Mouse (Mus musculus): ENCODE data around the gene Mapkapk2. TPM values are rescaled to one million over a fixed set of nuclear protein-coding genes. Genes with fewer than 3 reads are reported as not detected.
A peak's percentile ranks its signal among the peaks of the same experiment; 100 is the strongest.
"Not testable (repeated sequence)": the region's sequence is repeated elsewhere in the genome, so short reads cannot be mapped to it uniquely, and the experiment has no call there.

The Mapkapk2 gene
- polyA plus RNA-seq, 1 experiment: 35.8 TPM

- WGBS: 94% methylated on average over 3 of the region's 3 CpGs
- Histone ChIP-seq H3K4me3 (replicated peaks; ENCODE audit: insufficient read depth, low read depth, low read length) (no peak overlapping the region), H3K27me3 (ENCODE audit: control insufficient read depth, insufficient read depth, low read length) (no peaks in the 10 kb centered on the region), H3K27ac (ENCODE audit: insufficient read depth, low read length) (no peak overlapping the region), H3K4me1 (ENCODE audit: control insufficient read depth, insufficient read depth, low read length) (no peaks in the 10 kb centered on the region)
- no peak for TF ChIP-seq POLR2A (IDR thresholded peaks at IDR 0.05; ENCODE audit: borderline replicate concordance, insufficient read depth, low read length)
- TF ChIP-seq CTCF (IDR thresholded peaks at IDR 0.05; ENCODE audit: borderline replicate concordance, insufficient read depth, low read depth, low read length): no peak
- no peak for DNase-seq
These were observed 68.4 kb downstream of the Mapkapk2 start for GRCm38 (mm10) chr1:131029215-131029614.

- H3K27ac ChIP-seq (ENCODE audit: insufficient read depth, low read length): no peak overlapping the region
- H3K27me3 ChIP-seq (ENCODE audit: control insufficient read depth, insufficient read depth, low read length): no peaks in the 10 kb centered on the region
- no peak for TF ChIP-seq CTCF (IDR thresholded peaks at IDR 0.05; ENCODE audit: borderline replicate concordance, insufficient read depth, low read depth, low read length)
- no peak for TF ChIP-seq POLR2A (IDR thresholded peaks at IDR 0.05; ENCODE audit: borderline replicate concordance, insufficient read depth, low read length)
- 88% methylated on average over 4 of the region's 4 CpGs for WGBS
- H3K4me1 ChIP-seq (ENCODE audit: control insufficient read depth, insufficient read depth, low read length): peaks cover 9% of the 10 kb centered on the region; the same call in 1 of the 2 replicates
- DNase-seq: no peak
- H3K4me3 ChIP-seq (replicated peaks; ENCODE audit: insufficient read depth, low read depth, low read length): no peak overlapping the region
These were observed 71.8 kb downstream of the Mapkapk2 start for GRCm38 (mm10) chr1:131025843-131026190.

- Histone ChIP-seq H3K4me3 (replicated peaks; ENCODE audit: insufficient read depth, low read depth, low read length) (no peak overlapping the region), H3K27me3 (ENCODE audit: control insufficient read depth, insufficient read depth, low read length) (no peaks in the 10 kb centered on the region), H3K4me1 (ENCODE audit: control insufficient read depth, insufficient read depth, low read length) (peaks cover 9% of the 10 kb centered on the region; the same call in 1 of the 2 replicates), H3K27ac (ENCODE audit: insufficient read depth, low read length) (no peak overlapping the region)
- TF ChIP-seq POLR2A (IDR thresholded peaks at IDR 0.05; ENCODE audit: borderline replicate concordance, insufficient read depth, low read length) (no peak), CTCF (IDR thresholded peaks at IDR 0.05; ENCODE audit: borderline replicate concordance, insufficient read depth, low read depth, low read length) (no peak)
- DNase-seq: no peak
- 88% methylated on average over 8 of the region's 8 CpGs for WGBS
These were observed 72.5 kb downstream of the Mapkapk2 start for GRCm38 (mm10) chr1:131024900-131025842.

- not testable (repeated sequence) for H3K27me3 ChIP-seq (ENCODE audit: control insufficient read depth, insufficient read depth, low read length); DNase-seq; H3K4me1 ChIP-seq (ENCODE audit: control insufficient read depth, insufficient read depth, low read length); H3K27ac ChIP-seq (ENCODE audit: insufficient read depth, low read length); H3K4me3 ChIP-seq (replicated peaks; ENCODE audit: insufficient read depth, low read depth, low read length)
- 92% methylated on average over 4 of the region's 4 CpGs for WGBS
These were observed 74.3 kb downstream of the Mapkapk2 start for GRCm38 (mm10) chr1:131023250-131023858.

- WGBS: 56% methylated on average over 5 of the region's 5 CpGs
- DNase-seq: peak; percentile 31 to 69
- TF ChIP-seq CTCF (IDR thresholded peaks at IDR 0.05; ENCODE audit: borderline replicate concordance, insufficient read depth, low read depth, low read length) (no peak), POLR2A (IDR thresholded peaks at IDR 0.05; ENCODE audit: borderline replicate concordance, insufficient read depth, low read length) (no peak)
These were observed 74.9 kb downstream of the Mapkapk2 start for GRCm38 (mm10) chr1:131022591-131023249.

GRCm38 (mm10) chr1:131021900-131022590, 75.6 kb downstream of the Mapkapk2 start:
- Histone ChIP-seq H3K4me3 (replicated peaks; ENCODE audit: insufficient read depth, low read depth, low read length) (no peak overlapping the region), H3K27ac (ENCODE audit: insufficient read depth, low read length) (no peak overlapping the region), H3K27me3 (ENCODE audit: control insufficient read depth, insufficient read depth, low read length) (no peaks in the 10 kb centered on the region), H3K4me1 (ENCODE audit: control insufficient read depth, insufficient read depth, low read length) (peaks cover 9% of the 10 kb centered on the region; the same call in 1 of the 2 replicates)
- TF ChIP-seq CTCF (IDR thresholded peaks at IDR 0.05; ENCODE audit: borderline replicate concordance, insufficient read depth, low read depth, low read length) (no peak), POLR2A (IDR thresholded peaks at IDR 0.05; ENCODE audit: borderline replicate concordance, insufficient read depth, low read length) (no peak)
- 83% methylated on average over 11 of the region's 11 CpGs for WGBS
- DNase-seq: no peak

More at GRCm38 (mm10) chr1:131022591-131023249, 74.9 kb downstream of the Mapkapk2 start:
- Histone ChIP-seq H3K4me1 (ENCODE audit: control insufficient read depth, insufficient read depth, low read length) (peaks cover 9% of the 10 kb centered on the region; the same call in 1 of the 2 replicates), H3K4me3 (replicated peaks; ENCODE audit: insufficient read depth, low read depth, low read length) (no peak overlapping the region), H3K27ac (ENCODE audit: insufficient read depth, low read length) (no peak overlapping the region), H3K27me3 (ENCODE audit: control insufficient read depth, insufficient read depth, low read length) (no peaks in the 10 kb centered on the region)

GRCm38 (mm10) chr1:131021438-131021837, 76.2 kb downstream of the Mapkapk2 start:
- TF ChIP-seq CTCF (IDR thresholded peaks at IDR 0.05; ENCODE audit: borderline replicate concordance, insufficient read depth, low read depth, low read length) (no peak), POLR2A (IDR thresholded peaks at IDR 0.05; ENCODE audit: borderline replicate concordance, insufficient read depth, low read length) (no peak)
- Histone ChIP-seq H3K27me3 (ENCODE audit: control insufficient read depth, insufficient read depth, low read length) (no peaks in the 10 kb centered on the region), H3K4me1 (ENCODE audit: control insufficient read depth, insufficient read depth, low read length) (peaks cover 9% of the 10 kb centered on the region; the same call in 1 of the 2 replicates), H3K27ac (ENCODE audit: insufficient read depth, low read length) (no peak overlapping the region), H3K4me3 (replicated peaks; ENCODE audit: insufficient read depth, low read depth, low read length) (no peak overlapping the region)
- WGBS: 92% methylated on average over 9 of the region's 9 CpGs
- DNase-seq: no peak
